Mouse (Mus musculus) large intestine, adult 2 months (tissue): ENCODE measurements around the gene Adprh. TPM values are rescaled to one million over a fixed set of nuclear protein-coding genes. Genes with fewer than 3 reads are reported as not detected.
"Not testable (repeated sequence)": the region's sequence is repeated elsewhere in the genome, so short reads cannot be mapped to it uniquely, and the experiment has no call there.

Experiments used
- DNase-seq: peaks from one replicate; pipeline ENCODE4 v3.0.0-alpha.2; 2012; ENCODE audit warnings: low read depth, low spot score
- whole genome bisulfite sequencing: fragments of 180-500 bp; shearing (Covaris S2); methylation state at CpG from one replicate; pipeline ENCODE4 v1.1.7; 2018; 5-methylcytosine and 5-hydroxymethylcytosine counted together
- polyA plus RNA-seq: library from polyadenylated mRNA; depleted of rRNA; stranded (reverse); fragments of >200 nt; gene quantifications from 2 replicates; pipeline ENCODE4 v1.2.3, GENCODE M21; 2012; rRNA removed

Gene Adprh
- polyA plus RNA-seq: 16.8 and 16.9 TPM in 2 replicates

DNA sequence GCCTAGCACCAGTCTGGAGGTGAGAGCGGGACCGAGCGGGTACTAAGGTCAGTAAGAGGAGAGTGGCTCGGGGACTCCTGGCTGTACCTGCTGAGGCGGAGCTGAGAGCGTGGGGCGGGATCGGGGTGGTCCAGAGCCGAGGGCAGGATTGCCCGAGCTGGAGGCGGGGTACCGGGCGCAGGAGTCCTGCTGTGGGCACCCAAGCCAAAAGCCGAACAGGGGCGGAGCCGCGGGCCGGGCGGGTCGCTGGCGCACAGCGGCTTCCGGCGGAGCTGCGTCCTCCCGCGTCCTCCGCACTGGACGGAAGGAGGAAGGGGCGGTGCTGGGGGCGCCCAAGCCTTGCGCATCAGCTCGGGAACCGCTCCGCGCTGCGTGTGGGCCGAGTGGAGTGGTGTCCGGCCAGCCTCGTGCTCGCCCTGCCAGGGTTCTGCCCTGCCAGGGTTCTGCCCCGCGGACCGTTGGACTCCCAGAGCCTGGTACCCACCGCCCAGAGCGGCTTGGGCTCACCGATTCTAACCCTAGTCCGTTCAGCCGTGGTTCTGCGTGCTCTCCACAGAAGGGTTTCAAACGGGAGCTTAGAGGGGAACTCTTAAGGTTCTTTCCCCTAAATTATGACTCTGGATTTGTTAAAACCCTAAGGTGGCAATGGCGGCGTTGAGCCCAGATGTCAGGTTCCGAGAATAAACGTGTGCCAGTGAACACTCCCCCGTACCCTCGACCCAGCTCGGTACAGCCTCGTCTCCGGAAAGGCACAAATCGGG lies at the start of gene Adprh:
Gene Adprh, minus strand, starts transcription at position 262 of the 761 bp plus-strand sequence.
- DNase-seq: peak; percentile 73
- WGBS: under 1% methylated on average over 59 of the region's 61 CpGs

DNA sequence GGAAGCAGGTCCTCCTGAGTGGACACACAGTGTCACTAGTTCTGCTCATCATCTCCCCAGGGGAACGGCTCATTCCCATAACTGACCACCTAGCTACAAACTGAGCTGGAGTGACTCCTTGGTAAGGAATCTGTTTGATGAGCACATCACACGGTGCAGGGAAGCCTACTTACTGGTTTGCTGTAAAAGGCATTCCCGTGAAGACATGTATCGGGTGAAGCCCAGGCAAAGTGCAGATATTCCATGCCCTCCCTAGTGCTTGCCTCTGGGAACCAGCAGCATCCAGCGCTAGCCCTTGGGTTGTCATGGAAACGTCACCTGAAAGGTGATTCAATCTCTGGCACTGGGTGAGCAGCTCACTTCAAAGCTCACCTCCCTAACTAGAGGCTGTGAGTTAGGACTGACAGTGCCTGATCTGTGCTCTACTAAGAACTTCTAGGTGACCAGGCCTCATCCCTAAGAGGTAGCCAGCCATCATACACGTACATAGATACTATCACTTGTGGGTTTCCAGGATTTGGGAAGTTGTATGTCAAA lies 44.2 kb upstream of the Adprh start:
- 82% methylated on average over 7 of the region's 7 CpGs for WGBS
- no peak for DNase-seq

DNA sequence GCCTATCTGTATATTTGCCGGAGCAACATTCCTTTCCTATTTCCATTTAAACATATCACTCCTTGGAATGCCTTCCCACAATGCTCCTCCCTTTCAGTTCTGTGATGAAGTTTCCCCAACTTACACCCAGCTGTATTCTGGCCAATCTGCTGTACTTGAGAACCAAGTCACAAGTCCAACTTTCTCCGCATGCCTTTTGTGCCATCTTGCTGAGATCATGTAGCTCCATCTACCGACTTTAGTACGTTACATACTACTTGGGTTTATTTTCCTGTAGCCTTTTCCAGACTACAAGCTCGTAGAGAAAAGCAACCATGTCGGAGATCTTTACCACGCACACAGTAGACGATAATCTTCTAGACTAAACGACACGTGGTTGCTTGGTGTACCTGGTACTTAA lies 41.4 kb upstream of the Adprh start:
- DNase-seq: no peak
- 74% methylated on average over 10 of the region's 10 CpGs for WGBS

DNA sequence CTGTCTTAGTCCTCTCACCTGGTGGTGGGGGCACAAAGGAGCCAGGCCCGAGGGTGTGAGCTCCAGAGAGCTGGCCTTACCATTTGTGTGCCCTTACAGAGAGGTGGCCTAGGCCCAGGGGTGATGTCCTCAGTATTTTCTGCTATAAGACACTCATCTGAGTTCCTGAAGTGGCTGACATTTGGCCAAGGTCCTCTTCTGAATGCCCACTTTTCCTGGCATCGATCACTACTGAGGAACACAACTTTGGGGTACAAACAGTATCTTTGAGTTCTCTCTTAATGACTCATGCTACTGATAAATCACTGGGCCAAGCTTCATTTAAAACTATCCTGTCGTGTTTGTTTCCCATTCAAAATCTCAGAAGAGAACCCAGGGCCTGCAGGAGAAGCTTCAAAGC lies 40.0 kb upstream of the Adprh start:
- no peak for DNase-seq
- 79% methylated on average over 3 of the region's 3 CpGs for WGBS

DNA sequence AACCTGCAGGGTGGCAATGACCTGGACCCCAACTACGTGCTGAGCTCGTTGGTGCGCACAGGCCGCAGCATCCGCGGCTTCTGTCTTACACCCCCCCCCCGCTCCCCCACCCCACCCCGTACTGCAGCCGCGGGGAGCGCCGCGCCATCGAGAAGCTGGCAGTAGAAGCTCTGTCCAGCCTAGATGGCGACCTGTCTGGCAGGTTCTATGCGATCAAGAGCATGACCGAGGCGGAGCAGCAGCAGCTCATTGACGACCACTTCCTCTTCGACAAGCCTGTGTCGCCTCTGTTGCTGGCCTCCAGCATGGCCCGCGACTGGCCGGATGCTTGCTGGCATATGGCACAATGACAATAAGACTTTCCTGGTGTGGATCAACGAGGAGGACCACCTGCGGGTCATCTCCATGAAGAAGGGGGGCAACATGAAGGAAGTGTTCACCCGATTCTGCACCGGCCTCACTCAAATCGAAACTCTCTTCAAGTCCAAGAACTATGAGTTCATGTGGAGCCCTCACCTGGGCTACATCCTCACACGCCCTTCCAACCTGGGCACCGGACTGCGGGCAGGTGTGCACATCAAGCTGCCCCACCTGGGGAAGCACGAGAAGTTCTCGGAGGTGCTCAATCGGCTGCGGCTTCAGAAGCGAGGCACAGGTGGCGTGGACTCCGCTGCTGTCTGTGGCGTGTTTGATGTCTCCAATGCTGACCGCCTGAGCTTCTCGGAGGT lies 31.2 kb upstream of the Adprh start:
- WGBS: 13% methylated on average over 42 of the region's 42 CpGs
- no peak for DNase-seq

DNA sequence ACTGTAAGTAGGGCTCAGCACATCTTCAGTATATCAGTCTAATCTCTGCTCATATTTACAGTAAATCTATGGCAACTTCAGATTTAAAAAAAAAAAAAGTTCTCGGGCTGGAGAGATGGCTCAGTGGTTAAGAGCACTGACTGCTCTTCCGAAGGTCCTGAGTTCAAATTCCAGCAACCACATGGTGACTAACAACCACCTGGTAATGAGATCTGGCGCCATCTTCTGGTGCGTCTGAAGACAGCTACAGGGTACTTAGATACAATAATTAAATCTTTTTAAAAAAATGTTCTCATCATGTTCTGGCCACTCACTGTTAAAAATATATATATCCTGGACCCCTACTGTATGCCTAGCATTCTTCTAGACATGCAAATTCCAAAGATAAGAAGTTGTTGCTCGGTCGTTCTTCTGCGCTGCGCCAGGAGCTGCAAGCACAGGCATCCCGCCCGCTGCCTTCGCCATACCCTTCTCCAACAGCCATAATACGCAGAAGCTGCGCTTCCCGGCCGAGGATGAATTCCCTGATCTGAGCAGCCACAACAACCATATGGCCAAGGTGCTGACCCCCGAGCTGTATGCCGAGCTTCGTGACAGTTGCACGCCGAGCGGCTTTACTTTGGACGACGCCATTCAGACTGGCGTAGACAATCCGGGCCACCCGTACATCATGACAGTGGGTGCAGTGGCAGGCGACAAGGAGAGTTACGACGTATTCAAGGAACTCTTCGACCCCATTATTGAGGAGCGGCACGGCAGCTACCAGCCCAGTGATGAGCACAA lies 30.5 kb upstream of the Adprh start:
- no peak for DNase-seq
- 17% methylated on average over 32 of the region's 32 CpGs for WGBS

DNA sequence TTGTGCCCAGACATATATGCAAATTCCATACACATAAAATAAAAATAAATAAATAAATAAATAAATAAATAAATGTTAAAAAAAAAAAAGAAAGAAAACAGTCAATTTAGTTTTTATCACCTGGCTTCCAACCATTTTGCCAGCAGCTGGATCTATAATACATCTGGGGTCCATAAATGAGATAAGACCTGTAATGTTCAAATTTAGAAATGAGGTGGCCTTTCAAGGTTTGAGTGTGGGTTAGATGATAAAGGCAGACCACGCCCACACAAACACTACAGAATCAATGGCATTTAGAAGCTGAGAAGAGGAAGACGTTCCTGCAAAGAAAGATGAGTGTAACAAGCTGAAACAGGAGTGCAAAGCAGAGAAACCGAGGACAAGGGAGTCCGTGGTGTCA lies 28.8 kb upstream of the Adprh start:
- DNase-seq: no peak
- 74% methylated on average over 4 of the region's 4 CpGs for WGBS

DNA sequence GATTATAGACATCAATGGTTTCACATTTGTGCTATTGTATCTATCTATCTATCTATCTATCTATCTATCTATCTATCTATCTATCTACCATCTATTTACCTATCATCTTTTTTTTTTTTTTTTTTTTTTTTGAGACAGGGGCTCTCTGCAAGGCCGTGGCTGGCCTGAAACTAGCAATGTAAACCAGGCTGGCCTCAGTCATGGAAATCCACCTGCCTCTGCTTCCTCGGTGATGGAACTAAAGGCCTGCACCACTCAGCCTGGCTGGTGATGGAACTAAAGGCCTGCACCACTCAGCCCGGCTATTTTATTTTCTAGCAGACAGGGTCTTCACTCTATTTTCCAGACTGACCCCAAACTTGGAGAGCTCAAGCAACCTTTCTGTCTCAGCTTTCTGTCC lies 25.8 kb upstream of the Adprh start:
- DNase-seq: no peak
- 95% methylated on average over 3 of the region's 3 CpGs for WGBS

DNA sequence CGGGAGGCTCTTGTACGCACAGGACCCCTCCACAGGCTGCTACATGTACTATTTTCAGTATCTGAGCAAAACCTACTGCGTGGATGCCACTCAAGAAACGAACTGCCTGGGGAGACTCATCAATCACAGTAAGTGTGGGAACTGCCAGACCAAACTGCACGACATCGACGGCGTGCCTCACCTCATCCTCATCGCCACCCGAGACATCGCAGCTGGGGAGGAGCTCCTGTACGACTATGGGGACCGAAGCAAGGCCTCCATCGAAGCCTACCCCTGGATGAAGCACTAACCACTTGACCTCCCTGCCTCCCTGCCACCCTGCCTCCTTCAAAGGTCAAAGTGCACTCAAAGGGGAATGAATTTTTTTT lies 24.7 kb upstream of the Adprh start:
- not testable (repeated sequence) for DNase-seq
- WGBS: 61% methylated on average over 14 of the region's 14 CpGs

DNA sequence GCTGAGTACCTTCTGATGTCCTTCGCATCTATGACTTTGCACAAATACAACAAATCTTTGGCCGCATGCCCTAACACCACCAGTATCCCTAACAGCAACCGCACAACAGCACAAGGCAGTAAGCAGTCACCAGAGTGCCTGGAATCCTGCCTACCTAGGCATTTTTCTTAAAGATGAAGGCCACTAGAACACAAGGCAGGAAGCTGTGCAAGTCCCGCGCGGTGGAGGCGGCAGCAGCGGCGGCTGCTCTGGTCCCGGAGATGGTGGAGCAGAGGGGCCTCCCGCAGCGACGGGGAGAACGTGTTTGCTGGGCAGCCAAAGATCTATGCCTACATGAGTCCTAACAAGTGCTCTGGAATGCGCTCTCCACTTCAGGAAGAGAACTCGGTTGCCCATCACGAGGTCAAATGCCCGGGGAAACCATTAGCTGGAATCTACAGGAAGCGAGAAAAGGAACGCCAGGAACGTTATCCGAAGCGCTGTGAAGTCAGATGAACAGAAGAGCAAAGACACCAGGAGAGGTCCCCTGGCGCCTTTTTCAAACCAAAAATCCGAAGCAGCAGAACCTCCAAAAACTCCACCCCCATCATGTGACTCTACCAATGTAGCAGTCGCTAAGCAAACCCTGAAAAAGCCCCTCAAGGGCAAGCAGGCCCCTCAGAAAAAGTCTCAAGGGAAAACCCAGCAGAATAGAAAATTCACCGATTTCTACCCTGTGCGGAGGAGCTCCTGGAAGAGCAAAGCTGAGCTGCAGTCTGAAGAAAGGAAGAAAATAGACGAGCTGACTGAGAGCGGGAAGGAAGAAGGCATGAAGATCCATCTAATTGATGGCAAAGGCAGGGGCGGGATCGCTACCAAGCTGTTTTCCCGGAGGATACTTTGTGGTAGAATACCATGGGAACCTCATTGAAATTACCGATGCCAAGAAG lies 24.1 kb upstream of the Adprh start:
- no peak for DNase-seq
- 11% methylated on average over 34 of the region's 34 CpGs for WGBS

DNA sequence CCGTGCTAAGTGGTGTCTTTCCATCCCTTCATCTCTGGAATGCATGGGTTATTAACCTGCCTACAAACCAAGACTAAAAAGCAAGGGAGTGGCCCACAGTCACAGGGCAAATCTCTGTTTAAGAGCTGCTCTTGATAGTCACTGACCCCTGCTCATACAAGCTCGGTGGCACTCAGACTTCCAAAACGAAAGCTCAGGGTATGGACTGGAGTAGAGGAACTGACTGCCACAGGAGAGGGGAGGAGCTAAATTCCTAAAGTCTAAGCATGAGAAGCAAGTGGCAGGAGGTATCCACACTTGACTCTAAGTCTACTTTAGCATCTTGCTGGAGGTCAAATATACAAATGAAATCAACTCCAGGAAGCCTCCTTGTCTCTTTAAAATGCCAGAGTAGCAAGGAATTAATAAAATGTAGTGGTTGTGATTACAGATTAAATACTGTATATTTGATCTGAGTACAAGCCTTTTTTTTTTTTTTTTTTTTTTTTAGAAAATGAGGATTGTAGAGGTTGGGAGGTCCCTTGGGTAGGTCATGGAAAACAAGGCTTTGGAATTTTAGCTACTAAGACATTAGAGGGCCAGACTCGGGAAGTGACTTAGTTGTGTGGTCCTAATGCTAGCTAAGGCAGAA lies 23.3 kb upstream of the Adprh start:
- DNase-seq: no peak
- WGBS: 36% methylated on average over 4 of the region's 4 CpGs

DNA sequence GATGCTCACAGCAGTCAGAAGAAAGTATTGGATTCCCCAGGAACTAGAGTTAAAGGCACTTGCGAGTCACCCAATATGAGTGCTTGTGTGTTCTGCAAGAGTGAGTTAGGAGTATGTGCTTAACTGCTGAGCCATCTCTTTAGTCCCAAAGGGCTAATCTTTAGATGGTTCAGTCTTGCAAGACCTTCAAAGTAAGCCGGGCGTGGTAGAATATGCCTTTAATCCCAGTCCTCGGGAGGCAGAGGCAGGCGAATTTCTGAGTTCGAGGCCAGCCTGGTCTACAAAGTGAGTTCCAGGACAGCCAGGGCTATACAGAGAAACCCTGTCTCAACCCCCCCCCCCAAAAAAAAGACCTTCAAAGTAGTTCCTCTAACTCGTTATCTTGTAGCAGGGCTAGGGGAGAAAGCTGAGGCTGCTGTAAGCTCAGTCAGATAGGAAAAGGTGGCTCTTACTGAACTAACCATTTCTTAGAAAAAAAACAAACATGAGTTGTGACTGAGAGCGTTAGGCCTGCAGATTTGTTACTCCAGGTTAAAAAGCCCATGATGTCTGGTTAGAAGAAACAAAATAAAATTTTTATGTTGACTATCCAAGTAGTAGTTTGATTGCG lies 22.3 kb upstream of the Adprh start:
- DNase-seq: no peak
- WGBS: 91% methylated on average over 9 of the region's 9 CpGs

DNA sequence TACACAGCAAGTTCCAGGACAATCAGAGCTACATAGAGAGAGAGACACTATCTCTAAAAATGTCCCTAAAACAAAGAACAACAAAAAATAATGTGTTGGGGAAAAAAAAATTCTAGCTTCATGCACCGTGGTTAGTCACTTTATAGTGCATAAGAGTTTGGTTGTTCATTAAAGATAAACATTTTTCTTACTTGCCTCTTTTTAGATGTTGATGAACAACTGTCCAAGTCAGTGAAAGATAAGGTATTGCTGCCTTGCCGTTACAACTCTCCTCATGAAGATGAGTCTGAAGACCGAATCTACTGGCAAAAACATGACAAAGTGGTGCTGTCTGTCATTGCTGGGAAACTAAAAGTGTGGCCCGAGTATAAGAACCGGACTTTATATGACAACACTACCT lies 21.2 kb upstream of the Adprh start:
- DNase-seq: no peak
- 87% methylated on average over 5 of the region's 5 CpGs for WGBS

DNA sequence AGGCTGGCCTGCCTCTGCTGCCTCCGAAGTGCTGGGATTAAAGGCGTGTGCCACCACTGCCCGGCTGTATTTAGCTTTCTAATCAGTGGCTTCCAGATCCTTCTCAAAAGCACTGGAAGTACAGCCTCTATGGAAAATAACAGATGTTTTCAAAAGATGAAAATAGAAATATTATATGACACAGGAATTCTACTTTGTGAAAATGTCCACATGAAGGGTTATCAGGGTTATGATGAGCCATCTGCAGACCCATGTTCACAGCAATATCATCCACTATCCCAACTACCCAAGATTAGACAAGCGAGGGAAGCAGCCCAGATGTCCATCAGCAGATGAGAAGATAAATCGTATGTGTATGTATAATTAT lies 20.0 kb upstream of the Adprh start:
- no peak for DNase-seq
- 91% methylated on average over 5 of the region's 5 CpGs for WGBS

DNA sequence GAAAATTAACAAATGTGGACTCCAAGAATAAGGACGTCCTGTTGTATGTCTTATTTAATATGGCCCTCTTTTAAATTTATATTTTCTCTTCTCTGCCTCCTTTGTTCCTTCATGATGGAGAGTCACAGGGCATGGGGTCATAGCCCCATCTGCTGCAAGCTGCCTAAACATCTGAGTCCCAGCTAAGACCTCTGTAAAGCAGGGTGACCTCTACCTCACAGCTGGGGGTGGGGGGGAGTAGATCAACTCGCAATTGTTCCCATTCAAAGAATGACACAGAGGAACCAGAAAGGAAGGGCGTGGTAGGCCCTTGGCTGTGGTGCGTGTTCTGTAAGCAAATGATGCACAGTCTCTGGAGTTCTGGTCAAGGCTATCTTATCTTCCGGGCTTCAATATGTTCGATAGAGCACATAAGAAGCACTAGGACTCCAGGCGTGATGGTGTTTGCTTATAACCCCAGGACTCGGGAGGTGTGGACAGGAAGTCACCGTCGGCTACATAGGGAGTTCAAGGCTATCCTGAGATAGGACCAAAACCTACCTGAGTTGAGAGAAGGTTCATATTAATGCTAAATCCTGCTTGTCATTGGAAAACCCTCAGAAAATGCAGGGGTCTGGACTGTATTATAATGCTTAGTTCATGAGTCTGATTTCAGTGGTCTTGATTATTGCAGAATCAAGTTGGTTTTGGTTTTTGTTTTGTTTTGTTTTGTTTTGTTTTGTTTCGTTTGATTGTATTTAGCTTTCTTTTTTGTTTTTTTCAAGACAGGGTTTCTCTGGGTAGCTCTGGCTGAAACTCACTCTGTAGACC lies 19.4 kb upstream of the Adprh start:
- 75% methylated on average over 11 of the region's 11 CpGs for WGBS
- DNase-seq: no peak

DNA sequence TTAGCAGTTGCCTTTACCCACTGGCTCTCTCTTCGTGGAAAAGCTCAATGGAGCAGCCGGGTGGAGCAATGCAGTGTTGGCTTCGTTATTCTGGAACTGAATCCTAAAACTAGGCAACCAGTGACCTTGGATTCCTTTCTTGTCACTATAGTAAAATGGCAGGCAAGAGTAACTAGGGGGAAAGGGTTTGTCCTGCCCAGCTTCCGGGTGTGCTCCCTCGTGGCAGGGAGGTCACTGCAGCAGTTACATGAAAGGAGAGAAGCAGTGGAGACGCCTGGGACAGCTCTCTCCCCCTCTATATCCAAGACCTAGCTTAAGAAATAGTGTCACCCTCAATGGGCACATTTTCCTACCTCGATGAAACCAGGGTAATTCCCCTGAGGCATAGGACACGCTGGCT lies 16.9 kb upstream of the Adprh start:
- 69% methylated on average over 8 of the region's 8 CpGs for WGBS

DNA sequence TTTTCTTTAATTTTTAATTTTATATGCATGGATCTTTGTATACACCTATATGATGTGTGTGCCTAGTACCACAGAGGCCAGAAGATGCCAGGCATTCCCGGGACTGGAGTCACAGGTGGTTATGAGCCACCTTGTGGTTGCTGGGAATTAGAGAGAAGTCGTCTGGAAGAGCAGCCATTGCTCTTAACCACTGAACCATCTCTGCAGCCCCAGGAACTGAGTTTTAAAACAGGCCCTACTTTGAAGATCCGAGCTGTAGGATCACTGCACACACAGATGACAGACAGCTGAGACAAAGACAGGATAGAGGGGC lies 16.2 kb upstream of the Adprh start:
- 39% methylated on average over 3 of the region's 3 CpGs for WGBS
- no peak for DNase-seq

More for the DNA sequence above, 16.9 kb upstream of the Adprh start:
- no peak for DNase-seq
